Mouse (Mus musculus) kidney, adult 2 months (tissue): Measurements from ENCODE around the gene Dkc1.

ENCODE experiments used
- CTCF ChIP-seq: fragments of 200-500 bp; conservative IDR thresholded peaks from 2 replicates; pipeline ENCODE4 v1.5.1; 2011; ENCODE audit warnings: low read depth, mild to moderate bottlenecking, control low read depth, low read length, moderate library complexity, mixed read lengths; ENCODE audit not compliant: insufficient read depth, insufficient read length
- POLR2A ChIP-seq: fragments of 200-500 bp; IDR thresholded peaks from one replicate; pipeline ENCODE4 v1.6.1; 2011; ENCODE audit warnings: low read depth, low read length, control low read depth

GRCm38 (mm10) chrX:75137729-75138128 is 42.1 kb downstream of the Dkc1 start:
- no peak for TF ChIP-seq CTCF
- TF ChIP-seq POLR2A = no peak
